Mouse (Mus musculus): ENCODE results near the gene Mettl21e. TPM values are rescaled to one million over a fixed set of nuclear protein-coding genes. Genes with fewer than 3 reads are reported as not detected.

Mettl21e gene
- not detected in 2 replicates for total RNA-seq (2023)

DNA sequence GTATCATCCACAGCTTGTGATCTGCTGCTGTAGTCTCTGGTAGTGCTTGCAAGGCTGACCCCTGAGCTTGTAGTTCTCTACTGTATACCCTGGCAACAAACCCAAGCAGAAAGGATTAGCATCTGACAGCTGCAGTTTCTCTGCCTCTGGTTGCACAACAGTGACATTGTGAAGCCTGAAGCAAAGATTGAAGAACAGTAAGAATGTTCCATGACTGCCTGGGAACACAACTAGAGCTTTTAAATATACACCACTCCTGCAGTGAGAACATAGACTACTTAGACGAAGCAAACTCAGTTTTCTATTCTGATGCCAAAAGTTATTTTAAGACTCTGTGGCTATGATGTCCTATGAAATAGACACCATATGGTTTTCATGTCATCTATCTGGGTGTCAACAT, at the start of gene Mettl21e:
Gene Mettl21e (minus strand): TSS at position 86 of the 400 bp plus-strand sequence.

Other genes with a start within 250 kb of the Mettl21e start
- gene Mettl21c, start 198.9 kb downstream of the Mettl21e start, total RNA-seq (2023): not detected in 2 replicates
- gene Gm8251, start 157.0 kb downstream of the Mettl21e start, total RNA-seq (2023): not detected in 2 replicates
- gene Tex30, start 116.5 kb downstream of the Mettl21e start, total RNA-seq (2023): 11.7 and 14.2 TPM in 2 replicates
- 3.7 and 3.8 TPM in 2 replicates for gene Kdelc1, start 100.2 kb downstream of the Mettl21e start, total RNA-seq (2023)
- gene Bivm, start 100.0 kb downstream of the Mettl21e start, total RNA-seq (2023): 3.0 and 3.6 TPM in 2 replicates
- 6.6 and 7.9 TPM in 2 replicates for gene Ercc5, start 71.2 kb downstream of the Mettl21e start, total RNA-seq (2023)